Comparison of ENCODE assay signal across 16 mouse cellular contexts in the genomic region with DNA sequence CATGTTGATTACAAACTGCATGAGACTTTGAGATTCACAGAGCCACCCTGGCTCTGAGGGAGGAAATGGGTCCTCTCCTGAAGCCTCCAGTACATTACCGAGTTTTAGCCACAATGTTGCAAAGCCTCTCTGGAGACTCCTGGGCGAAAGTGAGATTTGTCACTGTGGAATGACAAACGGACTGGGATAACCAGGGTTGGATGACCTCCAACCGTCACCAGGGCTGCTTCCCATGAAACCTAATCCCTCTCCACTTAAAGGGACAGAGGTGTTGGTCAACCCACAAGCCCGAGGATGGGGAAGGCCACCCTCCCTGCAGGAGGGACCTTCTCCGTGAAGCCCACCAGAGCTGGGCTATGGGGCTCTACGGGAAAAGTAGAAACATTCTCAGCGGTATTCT. TPM values are rescaled to one million over a fixed set of nuclear protein-coding genes. Genes with fewer than 3 reads are reported as not detected.
DNase-seq lines count a peak whose midpoint lies in the region; ATAC-seq lines count a peak whose summit lies in the region.
"Had no signal": no experiment of that assay in that cellular context is flagged by ENCODE, and none has a peak within 500 bp of the region (broad histone marks: within the 10 kb centered on the region; RNA-seq: fewer than 3 reads in every experiment).

No protein-coding gene starts in this region.

- H3K9me3 ChIP-seq in embryonic facial prominence, embryonic 14.5 days (ENCODE audit: control insufficient read depth, low read length): no peaks in the 10 kb centered on the region
- H3K9me3 ChIP-seq in heart, embryonic 16.5 days (replicated peaks; ENCODE audit: control insufficient read depth, low read length): no peaks in the 10 kb centered on the region
- H3K9me3 ChIP-seq: forebrain, embryonic 15.5 days; liver, embryonic 15.5 days; midbrain, embryonic 10.5 days had no signal

- no peaks in the 10 kb centered on the region for H3K36me3 ChIP-seq in embryonic facial prominence, embryonic 14.5 days (ENCODE audit: control insufficient read depth, insufficient read depth, low read length)
- no peaks in the 10 kb centered on the region for H3K36me3 ChIP-seq in heart, embryonic 16.5 days (ENCODE audit: control insufficient read depth, insufficient read depth)
- H3K36me3 ChIP-seq: forebrain, embryonic 15.5 days; liver, embryonic 15.5 days; midbrain, embryonic 10.5 days had no signal

- peaks cover 9% of the 10 kb centered on the region; the same call in 1 of the 2 replicates for H3K4me1 ChIP-seq in embryonic facial prominence, embryonic 14.5 days (ENCODE audit: control insufficient read depth, insufficient read depth, low read length)
- H3K4me1 ChIP-seq in heart, embryonic 16.5 days (ENCODE audit: control insufficient read depth, insufficient read depth, low read length): peaks cover 38% of the 10 kb centered on the region
- H3K4me1 ChIP-seq: forebrain, embryonic 15.5 days; midbrain, embryonic 10.5 days had no signal

- H3K27me3 ChIP-seq in embryonic facial prominence, embryonic 14.5 days (replicated peaks; ENCODE audit: control insufficient read depth, insufficient read depth, low read length): no peaks in the 10 kb centered on the region
- H3K27me3 ChIP-seq in heart, embryonic 16.5 days (ENCODE audit: control insufficient read depth, insufficient read depth, low read length): no peaks in the 10 kb centered on the region
- H3K27me3 ChIP-seq: forebrain, embryonic 15.5 days; liver, embryonic 15.5 days had no signal

- DNase-seq in heart, adult 11 months: peak; percentile 94
- no peak for DNase-seq in heart, postnatal 25 days (ENCODE audit: low spot score)
- peak; percentile 56 for DNase-seq in 3134 (ENCODE audit: extremely low read depth, insufficient read length, low spot score)
- no peak for DNase-seq in embryonic facial prominence, embryonic 14.5 days (ENCODE audit: low spot score)
- DNase-seq in left cerebral cortex, adult 9 months (ENCODE audit: low spot score in 2 of 2): no peak
- no peak for DNase-seq in kidney, postnatal 25 days
- no peak for DNase-seq in urinary bladder, adult 2 months (ENCODE audit: low spot score)
- DNase-seq: cerebellum, adult 8-10 months; kidney, postnatal 14 days; thymus, postnatal 36 days had no signal

- no peak overlapping the region for H3K4me3 ChIP-seq in embryonic facial prominence, embryonic 14.5 days (ENCODE audit: low read depth, low read length)
- no peak overlapping the region for H3K4me3 ChIP-seq in heart, embryonic 16.5 days (ENCODE audit: low read length)
- H3K4me3 ChIP-seq: forebrain, embryonic 15.5 days; liver, embryonic 15.5 days; midbrain, embryonic 10.5 days had no signal

- no peak overlapping the region for H3K9ac ChIP-seq in embryonic facial prominence, embryonic 14.5 days (ENCODE audit: low read depth, low read length)
- no peak overlapping the region for H3K9ac ChIP-seq in heart, embryonic 16.5 days (ENCODE audit: low read length)
- H3K9ac ChIP-seq: forebrain, embryonic 15.5 days; liver, embryonic 15.5 days had no signal

- H3K27ac ChIP-seq in embryonic facial prominence, embryonic 14.5 days (replicated peaks; ENCODE audit: low read depth, low read length): peak overlapping the region; percentile 34; the same call in 1 of the 2 replicates
- H3K27ac ChIP-seq in heart, embryonic 16.5 days (ENCODE audit: low read length): peak overlapping the region; percentile 72
- H3K27ac ChIP-seq: forebrain, embryonic 15.5 days; hindbrain, postnatal 0 days; liver, embryonic 15.5 days; midbrain, embryonic 10.5 days had no signal

- intact Hi-C loops in heart, postnatal 25 days (cut with DNase I): no loop called here

- no peak overlapping the region for H3K4me2 ChIP-seq in embryonic facial prominence, embryonic 14.5 days (ENCODE audit: low read depth, low read length)
- 0 out of 2 replicates have a peak overlapping the region, but pooled peaks have one; percentile 10 for H3K4me2 ChIP-seq in heart, embryonic 16.5 days (ENCODE audit: low read depth, low read length)
- H3K4me2 ChIP-seq: forebrain, embryonic 15.5 days; liver, embryonic 15.5 days had no signal

- WGBS in embryonic facial prominence, embryonic 14.5 days: 41% methylated on average over 8 of the region's 8 CpGs
- WGBS in heart, embryonic 16.5 days: 25% methylated on average over 8 of the region's 8 CpGs

- ATAC-seq in embryonic facial prominence, embryonic 14.5 days (ENCODE audit: low read depth): no peak
- no peak for ATAC-seq in heart, embryonic 16.5 days (replicated peaks; ENCODE audit: extremely low read depth, insufficient read depth, low FRiP score)
- ATAC-seq: CD4-positive, CD25-positive, alpha-beta regulatory T cell, adult 4 months; forebrain, embryonic 15.5 days; hindbrain, postnatal 0 days had no signal

RNA-seq across cellular contexts. Expression of gene Adrb1, which starts 44.4 kb away (rescaled TPM):
- total RNA-seq in heart, postnatal 25 days (2021): 10 to 100 TPM; 24.3 to 30.9 TPM
- 1.3 and 1.7 TPM in 2 replicates for polyA plus RNA-seq in embryonic facial prominence, embryonic 14.5 days (2014; fragmentation: Nextera tagmentation; extraction: Ambion mirVana)
- polyA plus RNA-seq in heart, embryonic 16.5 days (2015; fragmentation: Nextera tagmentation; extraction: Ambion mirVana): 2.7 and 4.2 TPM in 2 replicates
- 1.0 TPM in 2 replicates for polyA plus RNA-seq in urinary bladder, adult 2 months (2012; rRNA removed)
- polyA plus RNA-seq: CD4-positive, CD25-positive, alpha-beta regulatory T cell, adult 4 months had no signal

Comparison
In these comparisons a context has a peak if more than half of its experiments do, and no peak if none do; other contexts are left out.
1. DNase-seq: peak in heart, adult 11 months (single experiment) and 3134 (single experiment); none in heart, postnatal 25 days (single experiment), embryonic facial prominence, embryonic 14.5 days (single experiment), left cerebral cortex, adult 9 months (0 of 2), kidney, postnatal 25 days (0 of 2) and urinary bladder, adult 2 months (single experiment).